Mouse (Mus musculus) G1E (cell line): Measurements from ENCODE around the gene Lrcol1. TPM values are rescaled to one million over a fixed set of nuclear protein-coding genes. Genes with fewer than 3 reads are reported as not detected.

Experiments
- ATAC-seq: 2 replicates; pipeline ENCODE4 v1.8.0; 2016; ENCODE audit warnings: mild to moderate bottlenecking; ENCODE audit not compliant: insufficient number of reproducible peaks, poor library complexity, low FRiP score, severe bottlenecking; ENCODE audit errors: extremely low read depth
- DNase-seq: peaks from one replicate; pipeline ENCODE4 v3.0.0; 2012; ENCODE audit warnings: low spot score
- H3K27me3 ChIP-seq: 2 replicates; pipeline ENCODE4 v1.6.1; 2012; ENCODE audit warnings: mild to moderate bottlenecking, low read length, inconsistent platforms; ENCODE audit not compliant: insufficient read depth
- H3K36me3 ChIP-seq: replicated peaks from 2 replicates; pipeline ENCODE3; 2012; ENCODE audit warnings: mild to moderate bottlenecking, inconsistent platforms
- H3K4me1 ChIP-seq: 2 replicates; pipeline ENCODE4 v1.6.1; 2012; ENCODE audit warnings: low read depth, low read length, inconsistent platforms, mixed read lengths; ENCODE audit not compliant: insufficient read depth
- H3K4me3 ChIP-seq: 2 replicates; pipeline ENCODE4 v1.5.1; 2012; ENCODE audit warnings: low read depth, mild to moderate bottlenecking, inconsistent platforms, low read length, moderate library complexity, mixed read lengths
- H3K9me3 ChIP-seq: replicated peaks from 2 replicates; pipeline ENCODE4 v1.6.1; 2012; ENCODE audit warnings: inconsistent platforms
- CTCF ChIP-seq: IDR thresholded peaks from 2 replicates; pipeline ENCODE4 v1.5.1; 2012; ENCODE audit warnings: low read depth, low read length, inconsistent platforms, mixed read lengths
- GATA1 ChIP-seq: IDR thresholded peaks from 2 replicates; pipeline ENCODE4 v1.6.1; 2012; ENCODE audit warnings: borderline replicate concordance, low read length, inconsistent platforms, mixed read lengths
- GATA2 ChIP-seq: IDR thresholded peaks from 2 replicates; pipeline ENCODE4 v1.6.1; 2012; ENCODE audit warnings: low read depth, low read length, inconsistent platforms, borderline replicate concordance
- POLR2AphosphoS5 ChIP-seq: IDR thresholded peaks from 2 replicates; pipeline ENCODE4 v1.6.1; 2012; ENCODE audit warnings: low read depth, low read length, inconsistent platforms; ENCODE audit not compliant: insufficient replicate concordance
- TAL1 ChIP-seq: conservative IDR thresholded peaks from 2 replicates; pipeline ENCODE4 v1.6.1; 2012; ENCODE audit warnings: low read depth, low read length, inconsistent platforms, mixed read lengths
- polyA plus RNA-seq: library from polyadenylated mRNA; stranded (reverse); fragments of >175 nt; gene quantifications from 2 replicates; pipeline ENCODE4 v1.2.3, GENCODE M21; 2012
- total RNA-seq, 2 experiments: library from RNA; stranded (forward) in 1 of 2; stranded (reverse) in 1 of 2; fragments of 200-1000 nt in 1 of 2; fragments of >200 nt in 1 of 2; fragmentation: Nextera tagmentation in 1 of 2; gene quantifications; 2 replicates each; pipeline ENCODE4 v1.2.3; 2014 to 2017

Gene Lrcol1
- total RNA-seq (2014; fragmentation: Nextera tagmentation) (not detected in 2 replicates), total RNA-seq (2017) (not detected in 2 replicates), polyA plus RNA-seq (not detected in 2 replicates)

DNA sequence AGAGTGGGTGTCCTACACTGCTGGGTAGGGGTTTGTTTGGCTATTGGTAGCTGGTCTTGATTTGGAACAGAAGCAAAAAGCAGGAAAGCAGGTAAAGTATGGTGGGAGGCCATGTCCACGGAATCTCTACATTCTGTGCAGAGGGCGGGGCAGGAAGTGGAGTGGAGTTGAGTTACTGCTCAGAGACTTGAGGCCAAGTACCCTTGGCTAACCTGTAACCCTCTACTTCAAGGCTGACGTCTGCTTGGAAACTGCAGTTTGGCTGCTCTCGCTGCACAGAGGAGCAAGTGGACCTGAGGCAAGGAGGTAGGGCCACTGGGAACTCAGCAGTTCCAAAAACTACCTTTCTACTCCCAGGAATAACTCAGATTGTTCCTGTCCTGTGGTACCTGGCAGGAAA is at the start of gene Lrcol1:
Lrcol1 (plus strand) TSS at position 207 of the 400 bp plus-strand sequence.
- DNase-seq (no peak), ATAC-seq (no peak)
- TF ChIP-seq CTCF = no peak
- Histone ChIP-seq H3K36me3 (peaks cover 27% of the 10 kb centered on the region), H3K9me3 (0 out of 2 replicates have a peak, but pooled peaks cover 2% of the 10 kb centered on the region), H3K4me1 (peaks cover 7% of the 10 kb centered on the region; the same call in 1 of the 2 replicates), H3K4me3 (no peak within 1 kb of the TSS; the same call in 1 of the 2 replicates), H3K27me3 (peaks cover 27% of the 10 kb centered on the region)

DNA sequence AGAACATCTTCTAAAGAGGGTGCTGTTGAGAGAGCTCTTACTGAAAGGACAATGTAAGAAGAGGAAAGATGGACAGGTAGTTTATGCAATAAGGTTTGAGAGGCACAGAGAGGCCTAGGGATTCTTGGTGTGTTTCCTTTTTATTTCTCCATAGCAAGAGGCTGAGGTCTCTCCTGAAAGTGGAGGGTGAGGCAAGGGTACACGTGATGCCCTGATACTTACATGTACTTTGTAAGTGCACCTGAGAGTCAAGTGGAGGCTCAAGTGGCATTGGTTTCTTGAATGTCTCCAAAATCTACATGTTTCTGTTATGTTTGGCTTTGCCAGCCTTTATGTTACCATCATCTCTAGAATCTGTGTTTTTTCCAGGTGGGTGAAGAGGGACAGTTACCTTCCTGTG is 47.9 kb upstream of the Lrcol1 start:
- DNase-seq = no peak
- ATAC-seq = no peak
- H3K36me3 ChIP-seq = peaks cover 92% of the 10 kb centered on the region

DNA sequence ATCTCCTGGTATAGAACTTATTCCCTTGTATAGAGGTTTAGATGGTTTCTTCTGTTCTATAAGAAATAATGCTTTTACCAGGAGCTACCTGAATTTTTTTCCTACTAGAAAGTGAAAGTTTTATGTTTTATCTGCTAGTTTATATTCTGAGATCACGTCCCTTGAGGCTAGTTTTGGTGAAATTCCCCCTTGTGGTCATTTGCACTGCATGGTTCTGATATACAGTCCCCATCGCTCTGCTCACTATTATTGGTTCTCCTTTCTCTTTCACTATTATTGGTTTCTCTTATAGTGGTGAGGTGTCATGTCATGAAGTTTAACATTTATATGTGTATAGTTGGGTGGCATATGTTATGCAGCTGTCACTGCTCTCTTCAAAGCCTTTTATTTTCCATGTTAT is 43.9 kb upstream of the Lrcol1 start:
- Histone ChIP-seq H3K4me3 (no peak overlapping the region), H3K27me3 (no peaks in the 10 kb centered on the region), H3K36me3 (peaks cover 96% of the 10 kb centered on the region), H3K9me3 (no peaks in the 10 kb centered on the region), H3K4me1 (peaks cover 9% of the 10 kb centered on the region)
- DNase-seq = no peak
- TF ChIP-seq POLR2AphosphoS5 (no peak), CTCF (no peak), GATA1 (no peak), GATA2 (no peak), TAL1 (no peak)
- no peak for ATAC-seq

More for the DNA sequence above, 47.9 kb upstream of the Lrcol1 start:
- TF ChIP-seq GATA2 (no peak), CTCF (no peak), GATA1 (no peak), TAL1 (no peak), POLR2AphosphoS5 (no peak)
- Histone ChIP-seq H3K27me3 (no peaks in the 10 kb centered on the region), H3K4me1 (peaks cover 11% of the 10 kb centered on the region), H3K9me3 (no peaks in the 10 kb centered on the region), H3K4me3 (no peak overlapping the region)

DNA sequence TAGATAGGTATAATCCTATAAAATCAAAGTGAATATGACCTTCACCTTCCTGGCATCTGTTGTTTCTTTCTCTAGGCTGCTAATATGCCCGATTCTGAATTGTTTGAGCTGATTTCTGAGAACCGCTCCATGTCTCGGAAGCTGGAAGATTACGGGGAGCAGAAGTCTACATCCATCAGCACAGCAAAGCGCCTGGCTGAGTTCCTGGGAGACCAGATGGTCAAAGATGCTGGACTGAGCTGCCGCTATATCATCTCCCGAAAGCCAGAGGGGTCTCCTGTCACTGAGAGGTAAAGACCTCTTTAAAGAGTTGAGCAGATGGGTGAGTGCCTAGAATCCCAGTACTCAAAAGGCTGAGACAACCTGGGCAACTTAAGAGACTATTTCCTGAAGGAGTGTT is 35.7 kb upstream of the Lrcol1 start:
- Histone ChIP-seq H3K4me3 (no peak overlapping the region), H3K27me3 (no peaks in the 10 kb centered on the region), H3K36me3 (peaks cover 98% of the 10 kb centered on the region), H3K9me3 (no peaks in the 10 kb centered on the region), H3K4me1 (no peaks in the 10 kb centered on the region)
- TF ChIP-seq GATA2 (no peak), TAL1 (no peak), GATA1 (no peak), POLR2AphosphoS5 (no peak), CTCF (no peak)
- DNase-seq = no peak
- no peak for ATAC-seq

DNA sequence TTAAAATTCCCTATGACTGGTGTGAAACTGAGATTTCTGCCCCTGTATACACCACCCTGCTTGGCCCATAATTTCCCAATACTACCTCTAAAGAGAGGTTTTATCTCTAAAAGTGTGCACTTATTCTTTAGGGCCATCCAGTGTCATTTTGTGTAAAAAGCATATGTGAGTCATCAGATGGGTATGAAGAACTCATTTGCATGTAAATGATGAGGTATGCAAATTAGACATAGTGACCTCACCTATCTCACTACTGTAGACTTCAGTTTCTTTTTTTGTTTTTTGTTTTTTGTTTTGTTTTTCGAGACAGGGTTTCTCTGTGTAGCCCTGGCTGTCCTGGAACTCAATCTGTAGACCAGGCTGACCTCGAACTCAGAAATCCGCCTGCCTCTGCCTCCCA is 31.4 kb upstream of the Lrcol1 start:
- no peaks in the 10 kb centered on the region for H3K9me3 ChIP-seq
- no peak overlapping the region for H3K4me3 ChIP-seq
- DNase-seq (no peak), ATAC-seq (no peak)
- TF ChIP-seq GATA2 = no peak
- no peak for TF ChIP-seq CTCF
- no peak for TF ChIP-seq GATA1
- TF ChIP-seq POLR2AphosphoS5 = no peak
- no peak for TF ChIP-seq TAL1
- H3K27me3 ChIP-seq = no peaks in the 10 kb centered on the region
- H3K4me1 ChIP-seq = peaks cover 1% of the 10 kb centered on the region; the same call in 1 of the 2 replicates
- peaks cover 93% of the 10 kb centered on the region for H3K36me3 ChIP-seq

DNA sequence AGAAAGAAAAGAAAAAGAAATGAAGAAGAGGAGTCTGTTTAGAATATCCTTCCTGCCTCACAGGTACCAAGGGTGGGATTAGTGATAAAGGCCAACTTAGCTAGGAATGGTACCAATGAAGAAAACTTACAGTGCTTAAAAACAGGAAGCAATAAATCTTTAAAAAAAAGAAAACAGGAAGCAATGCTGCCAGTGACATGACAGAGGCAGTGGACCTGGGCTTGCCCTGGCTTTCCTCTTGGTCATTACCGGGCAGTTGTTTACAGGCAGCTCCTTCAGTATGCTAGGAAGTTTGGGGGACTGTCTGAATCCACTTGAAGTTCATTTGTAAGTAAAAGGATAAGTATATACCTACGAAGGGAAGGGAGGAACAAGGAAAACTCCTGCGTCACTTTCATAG is 14.0 kb upstream of the Lrcol1 start:
- DNase-seq = no peak
- no peaks in the 10 kb centered on the region for H3K27me3 ChIP-seq
- ATAC-seq = no peak
- H3K36me3 ChIP-seq = peaks cover 94% of the 10 kb centered on the region
- no peak overlapping the region for H3K4me3 ChIP-seq
- TF ChIP-seq TAL1 = no peak
- no peak for TF ChIP-seq POLR2AphosphoS5
- no peak for TF ChIP-seq GATA1
- TF ChIP-seq GATA2 = no peak
- TF ChIP-seq CTCF = no peak
- H3K4me1 ChIP-seq = no peaks in the 10 kb centered on the region
- H3K9me3 ChIP-seq = no peaks in the 10 kb centered on the region

DNA sequence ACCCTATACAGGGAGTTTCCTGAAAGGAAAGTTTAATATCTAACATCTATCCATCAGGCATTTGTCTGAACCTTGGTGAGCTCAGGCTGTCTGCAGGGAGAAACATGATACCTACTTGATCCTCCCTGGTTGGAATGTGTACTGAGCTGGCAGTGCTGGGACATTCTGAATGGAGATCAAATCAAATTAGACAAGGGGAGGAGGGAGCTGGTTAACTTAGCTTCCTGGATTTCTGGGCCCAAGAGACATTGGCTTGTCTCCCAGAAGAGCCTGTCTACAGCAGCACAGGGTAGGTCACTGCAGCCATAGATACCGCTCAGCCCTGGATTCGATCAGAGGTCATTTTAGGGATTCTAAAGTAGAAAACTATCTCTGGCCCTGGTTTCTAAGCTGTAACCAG is 5.7 kb upstream of the Lrcol1 start:
- H3K36me3 ChIP-seq = peaks cover 85% of the 10 kb centered on the region
- peaks cover 8% of the 10 kb centered on the region; the same call in 1 of the 2 replicates for H3K27me3 ChIP-seq
- no peak for DNase-seq
- H3K4me3 ChIP-seq = no peak overlapping the region
- 0 out of 2 replicates have a peak, but pooled peaks cover 2% of the 10 kb centered on the region for H3K9me3 ChIP-seq
- no peak for ATAC-seq
- H3K4me1 ChIP-seq = peaks cover 7% of the 10 kb centered on the region; the same call in 1 of the 2 replicates
- TF ChIP-seq CTCF (no peak), GATA1 (no peak), GATA2 (no peak), TAL1 (no peak), POLR2AphosphoS5 (no peak)
